Mouse (Mus musculus) midbrain, embryonic 13.5 days (tissue): Measurements from ENCODE around the gene Abce1. TPM values are rescaled to one million over a fixed set of nuclear protein-coding genes. Genes with fewer than 3 reads are reported as not detected.
A peak's percentile ranks its signal among the peaks of the same experiment; 100 is the strongest.

Source experiments
- ATAC-seq: fragments of 200-750 bp; cut with Nextera tagmentation; 2 replicates; pipeline ENCODE4 v1.8.0; 2017; ENCODE audit warnings: mild to moderate bottlenecking, moderate TSS enrichment, moderate library complexity
- H3K27ac ChIP-seq: fragments of 300-500 bp; sonication (generic); 2 replicates; pipeline ENCODE4 v1.5.1; 2015; ENCODE audit warnings: inconsistent platforms, mild to moderate bottlenecking, moderate library complexity
- H3K27me3 ChIP-seq: fragments of 300-500 bp; sonication (generic); 2 replicates; pipeline ENCODE4 v1.6.1; 2015; ENCODE audit warnings: mild to moderate bottlenecking, inconsistent platforms
- H3K36me3 ChIP-seq: fragments of 300-500 bp; sonication (generic); 2 replicates; pipeline ENCODE4 v1.6.1; 2015; ENCODE audit warnings: mild to moderate bottlenecking, inconsistent platforms
- H3K4me1 ChIP-seq: fragments of 300-500 bp; sonication (generic); replicated peaks from 2 replicates; pipeline ENCODE4 v1.6.1; 2015; ENCODE audit warnings: inconsistent platforms
- H3K4me2 ChIP-seq: fragments of 300-500 bp; sonication (generic); replicated peaks from 2 replicates; pipeline ENCODE4 v1.6.1; 2015; ENCODE audit warnings: moderate library complexity, mild to moderate bottlenecking, inconsistent platforms
- H3K4me3 ChIP-seq: fragments of 300-500 bp; sonication (generic); replicated peaks from 2 replicates; pipeline ENCODE4 v1.5.1; 2015; ENCODE audit warnings: mild to moderate bottlenecking, inconsistent platforms
- H3K9ac ChIP-seq: fragments of 300-500 bp; sonication (generic); replicated peaks from 2 replicates; pipeline ENCODE4 v1.6.1; 2015; ENCODE audit warnings: mild to moderate bottlenecking, inconsistent platforms
- H3K9me3 ChIP-seq: fragments of 300-500 bp; sonication (generic); 2 replicates; pipeline ENCODE4 v1.6.1; 2016; ENCODE audit warnings: mild to moderate bottlenecking, inconsistent platforms
- WGBS: fragments of 180-500 bp; shearing (Covaris S2); methylation state at CpG from one replicate; pipeline ENCODE4 v1.1.7; 2015; 5-methylcytosine and 5-hydroxymethylcytosine counted together
- polyA plus RNA-seq: library from polyadenylated mRNA; unstranded; fragments of >200 nt; fragmentation: Nextera tagmentation; extraction: Ambion mirVana; gene quantifications from 2 replicates; pipeline ENCODE4 v1.2.1, GENCODE M21; 2015

The Abce1 gene
- polyA plus RNA-seq, 1 experiment from 2014 or later: 87.0 TPM

DNA sequence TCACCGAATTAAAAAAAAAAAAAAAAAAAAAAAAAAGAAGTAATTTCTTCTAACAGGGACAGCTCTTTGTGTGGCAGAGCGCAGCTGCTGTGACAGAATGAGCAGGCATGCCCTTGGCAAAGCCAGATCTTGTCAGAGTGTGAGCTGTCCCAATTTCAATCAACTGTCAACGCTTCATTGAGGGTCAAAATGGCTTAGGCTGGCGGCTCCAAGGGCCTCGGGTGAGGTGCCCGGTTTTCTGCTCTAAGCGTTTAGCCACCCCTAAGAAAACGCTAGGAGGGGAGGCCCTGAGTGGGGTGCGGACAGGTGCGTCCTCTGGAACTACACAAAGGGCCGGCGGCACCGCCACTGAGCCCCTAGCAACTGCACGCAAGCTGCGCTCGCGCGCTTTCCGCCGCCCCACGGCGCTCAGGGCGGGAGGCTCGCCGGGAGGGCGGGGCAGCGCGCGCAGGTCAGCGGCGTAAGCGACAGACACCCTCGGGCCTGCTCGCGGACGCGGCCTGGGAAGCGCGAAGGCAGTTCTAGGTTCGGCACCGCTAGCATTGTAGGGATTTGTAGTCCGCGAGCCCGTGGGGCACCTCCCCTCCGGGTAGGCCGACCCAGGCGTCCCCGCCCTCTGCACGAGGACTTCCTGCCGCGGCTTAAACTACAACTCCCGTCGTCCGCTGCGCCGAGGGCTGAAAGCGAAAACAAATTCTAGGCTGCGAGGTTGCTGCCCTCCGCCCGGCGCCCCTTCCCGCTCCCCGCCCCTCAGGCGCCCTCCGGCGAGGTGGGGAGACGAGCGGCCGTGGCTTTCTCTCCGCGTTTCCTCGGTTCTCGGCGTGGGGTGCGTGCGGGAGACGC lies 72.6 kb downstream of the Abce1 start:
- Histone ChIP-seq H3K36me3 (no peaks in the 10 kb centered on the region), H3K4me1 (peaks cover 33% of the 10 kb centered on the region), H3K27ac (peak overlapping the region; percentile 97), H3K4me2 (peak overlapping the region; percentile 74), H3K9ac (peak overlapping the region; percentile 91), H3K4me3 (peak overlapping the region; percentile 93), H3K9me3 (no peaks in the 10 kb centered on the region), H3K27me3 (no peaks in the 10 kb centered on the region)
- peak; percentile 99 for ATAC-seq
- under 1% methylated on average over 77 of the region's 77 CpGs for WGBS

DNA sequence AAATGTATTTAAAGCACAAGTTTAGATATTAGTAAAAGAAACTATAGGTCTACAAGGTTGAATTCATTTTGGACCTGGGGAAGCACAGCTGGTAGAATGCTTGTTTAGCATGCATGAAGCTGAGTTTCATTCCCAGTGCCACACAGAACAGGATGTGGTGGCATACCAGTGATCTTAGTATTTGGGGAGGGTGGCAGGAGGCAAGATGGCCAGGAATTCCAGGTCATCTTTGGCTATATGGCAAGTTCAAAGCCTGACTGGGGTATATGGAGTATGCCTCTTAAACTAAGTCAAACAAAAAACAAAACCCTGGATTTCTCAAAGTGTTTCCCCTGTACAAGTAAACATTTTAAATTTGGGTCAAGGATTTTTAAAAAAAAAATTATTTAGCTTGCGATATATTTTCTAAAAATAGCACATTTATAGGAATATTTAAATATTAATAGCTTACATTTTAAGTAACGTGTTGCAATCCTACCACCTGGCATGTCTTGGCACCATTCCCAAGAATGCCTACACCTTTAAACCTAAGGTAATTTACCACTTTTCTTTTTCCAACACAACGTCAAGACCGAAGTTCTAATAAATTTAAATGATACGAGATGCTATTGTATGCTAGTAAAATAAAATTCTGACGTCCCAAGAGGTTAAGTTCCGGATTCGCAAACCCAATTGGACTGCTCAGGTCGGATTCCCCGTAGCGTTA lies 73.4 kb downstream of the Abce1 start:
- Histone ChIP-seq H3K4me1 (peaks cover 28% of the 10 kb centered on the region), H3K36me3 (no peaks in the 10 kb centered on the region), H3K27me3 (no peaks in the 10 kb centered on the region), H3K9ac (peak overlapping the region; percentile 84), H3K4me2 (peak overlapping the region; percentile 74), H3K4me3 (peak overlapping the region; percentile 93), H3K9me3 (no peaks in the 10 kb centered on the region), H3K27ac (peak overlapping the region; percentile 97)
- WGBS: 13% methylated on average over 11 of the region's 11 CpGs
- no peak for ATAC-seq

DNA sequence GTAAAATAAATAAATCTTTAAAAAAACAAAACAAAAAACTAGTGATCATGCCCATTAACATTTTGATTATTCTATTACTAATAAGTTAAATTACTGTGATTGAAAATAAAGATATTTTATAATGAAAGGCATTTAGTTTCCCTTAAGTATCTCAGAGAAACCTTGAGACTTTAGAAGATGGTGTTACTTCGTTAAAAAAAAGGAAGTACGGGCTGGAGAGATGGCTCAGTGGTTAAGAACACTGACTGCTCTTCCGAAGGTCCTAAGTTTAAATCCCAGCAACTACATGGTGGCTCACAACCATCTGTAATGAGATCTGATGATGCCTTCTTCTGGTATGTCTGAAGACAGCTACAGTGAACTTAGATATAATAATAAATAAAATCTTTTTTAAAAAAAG lies 74.3 kb downstream of the Abce1 start:
- H3K4me1 ChIP-seq: peaks cover 22% of the 10 kb centered on the region
- no peak for ATAC-seq
- no peak overlapping the region for H3K9ac ChIP-seq
- H3K9me3 ChIP-seq: no peaks in the 10 kb centered on the region
- no peak overlapping the region for H3K27ac ChIP-seq
- 87% methylated on average over 3 of the region's 3 CpGs for WGBS
- H3K36me3 ChIP-seq: no peaks in the 10 kb centered on the region
- H3K27me3 ChIP-seq: no peaks in the 10 kb centered on the region
- H3K4me2 ChIP-seq: no peak overlapping the region
- H3K4me3 ChIP-seq: no peak overlapping the region

DNA sequence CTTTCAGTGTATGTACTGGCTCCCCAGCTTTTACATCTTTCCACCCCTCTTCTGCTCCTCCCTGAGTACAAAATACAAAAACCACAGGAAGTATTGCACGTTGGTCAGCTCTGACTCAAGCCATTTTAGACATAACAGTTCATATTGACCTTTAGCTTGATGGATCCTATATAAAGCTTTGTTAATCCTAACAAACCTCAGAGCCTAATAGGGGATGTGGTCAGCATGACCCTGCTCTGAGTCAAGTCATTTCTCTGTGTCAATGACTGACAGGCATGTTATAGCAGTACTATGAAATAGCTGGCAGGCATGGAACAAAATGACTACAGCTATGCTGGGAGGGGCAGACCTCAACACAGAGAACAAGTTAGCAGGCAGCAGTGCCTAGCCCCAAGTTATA lies 75.4 kb downstream of the Abce1 start:
- WGBS: 70% methylated on average over 1 of the region's 1 CpGs
- Histone ChIP-seq H3K27me3 (no peaks in the 10 kb centered on the region), H3K27ac (no peak overlapping the region), H3K4me3 (no peak overlapping the region), H3K4me2 (no peak overlapping the region), H3K4me1 (peaks cover 11% of the 10 kb centered on the region), H3K9me3 (no peaks in the 10 kb centered on the region), H3K36me3 (no peaks in the 10 kb centered on the region), H3K9ac (no peak overlapping the region)
- no peak for ATAC-seq

DNA sequence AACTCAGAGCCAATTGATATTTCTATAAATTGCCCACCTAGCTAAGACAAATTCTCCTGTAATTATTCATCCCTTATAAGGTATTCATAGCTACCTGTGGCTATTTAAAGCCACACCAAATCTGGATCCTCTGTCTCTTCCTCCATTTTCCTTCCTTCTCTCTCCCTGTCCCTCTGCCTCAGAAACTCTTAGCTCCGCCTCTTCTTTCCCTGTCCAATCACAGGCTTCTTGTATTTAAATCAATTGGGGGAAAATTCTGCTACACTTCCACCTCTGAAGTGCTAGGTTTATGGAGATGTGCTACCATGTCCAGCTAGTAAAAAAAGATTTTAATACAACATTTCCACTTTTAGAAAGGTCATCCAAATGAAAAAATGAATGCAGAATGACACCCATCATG lies 76.0 kb downstream of the Abce1 start:
- Histone ChIP-seq H3K36me3 (no peaks in the 10 kb centered on the region), H3K4me3 (no peak overlapping the region), H3K9me3 (no peaks in the 10 kb centered on the region), H3K27ac (no peak overlapping the region), H3K9ac (no peak overlapping the region), H3K4me2 (no peak overlapping the region), H3K4me1 (peaks cover 4% of the 10 kb centered on the region), H3K27me3 (no peaks in the 10 kb centered on the region)
- no peak for ATAC-seq
- WGBS: 90% methylated on average over 1 of the region's 1 CpGs

Other genes starting within 250 kb of the Abce1 start
- 10.5 and 11.0 TPM in 2 replicates for gene Otud4, start 72.1 kb downstream of the Abce1 start, polyA plus RNA-seq
- gene Anapc10, start 80 bp upstream of the Abce1 start, polyA plus RNA-seq: 41.3 and 44.5 TPM in 2 replicates